Mouse (Mus musculus) liver, embryonic 14.5 days (tissue): ENCODE data around the gene Zfp819.
"Not testable (repeated sequence)": the region's sequence is repeated elsewhere in the genome, so short reads cannot be mapped to it uniquely, and the experiment has no call there.

ENCODE experiments used
- CTCF ChIP-seq: IDR thresholded peaks from 2 replicates; pipeline ENCODE4 v1.5.1; 2016; ENCODE audit warnings: antibody characterized with exemption, low read depth, control low read depth
- EP300 ChIP-seq: IDR thresholded peaks from 2 replicates; pipeline ENCODE4 v1.6.1; 2016; ENCODE audit warnings: antibody characterized with exemption, low read depth

DNA sequence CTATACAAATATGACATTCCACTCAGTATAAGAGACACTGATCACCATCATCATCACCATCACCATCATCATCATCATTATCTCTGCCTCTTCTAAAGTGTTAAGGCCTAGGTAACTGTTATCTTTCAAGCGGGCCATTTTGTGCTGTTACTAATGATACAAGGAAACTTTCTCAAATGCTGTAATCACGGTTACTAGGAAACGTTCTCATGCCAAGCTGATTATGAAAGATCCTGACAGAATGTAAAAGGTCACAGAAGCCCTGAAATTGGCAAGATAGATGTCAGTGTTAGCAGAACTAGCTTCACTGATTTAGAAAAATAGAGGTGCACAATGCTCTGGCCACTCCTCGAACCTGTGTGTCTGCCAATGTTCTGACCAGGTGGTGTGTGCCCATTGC, 60.3 kb downstream of the Zfp819 start:
- not testable (repeated sequence) for TF ChIP-seq CTCF, EP300
